Mouse (Mus musculus): ENCODE measurements around the gene Tsc22d4. TPM values are rescaled to one million over a fixed set of nuclear protein-coding genes. Genes with fewer than 3 reads are reported as not detected.
A peak's percentile ranks its signal among the peaks of the same experiment; 100 is the strongest.

Tsc22d4 gene
- polyA plus RNA-seq, 1 experiment from 2014 or later: 134 TPM

DNA sequence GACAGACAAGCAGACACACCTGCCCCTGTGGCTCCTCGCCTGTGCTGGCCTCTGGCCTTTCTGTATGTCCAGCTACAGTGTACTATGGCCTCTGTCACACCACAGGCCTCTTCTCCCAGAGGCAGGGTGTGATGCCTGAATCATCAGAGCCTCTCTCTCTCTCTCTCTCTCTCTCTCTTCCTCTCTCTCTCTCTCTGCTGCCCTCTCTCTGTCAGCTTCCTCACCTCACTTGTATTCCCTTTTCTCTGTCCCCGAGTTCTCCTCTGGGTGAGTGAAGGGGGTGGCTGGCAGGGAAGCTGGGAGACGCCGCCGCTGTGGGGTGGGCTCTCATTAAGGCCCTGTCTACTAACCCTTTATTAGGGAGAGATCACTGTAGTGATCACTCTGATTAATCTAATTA, 7.0 kb upstream of the Tsc22d4 start:
- WGBS: 42% methylated on average over 4 of the region's 5 CpGs
- H3K4me1 ChIP-seq (ENCODE audit: control insufficient read depth, insufficient read depth, low read length): peaks cover 5% of the 10 kb centered on the region; the same call in 1 of the 2 replicates
- H3K9me3 ChIP-seq (ENCODE audit: control insufficient read depth, low read length): no peaks in the 10 kb centered on the region
- H3K4me3 ChIP-seq (ENCODE audit: low read depth, low read length): no peak overlapping the region
- DNase-seq (ENCODE audit: low spot score): no peak
- no peak overlapping the region for H3K27ac ChIP-seq (replicated peaks; ENCODE audit: low read depth, low read length)
- H3K9ac ChIP-seq (ENCODE audit: low read depth, low read length): 0 out of 2 replicates have a peak overlapping the region, but pooled peaks have one; percentile 6
- no peaks in the 10 kb centered on the region for H3K27me3 ChIP-seq (replicated peaks; ENCODE audit: control insufficient read depth, insufficient read depth, low read length)
- no peak overlapping the region for H3K4me2 ChIP-seq (ENCODE audit: low read depth, low read length)
- ATAC-seq (ENCODE audit: low read depth): no peak
- H3K36me3 ChIP-seq (ENCODE audit: control insufficient read depth, insufficient read depth, low read length): peaks cover 39% of the 10 kb centered on the region

DNA sequence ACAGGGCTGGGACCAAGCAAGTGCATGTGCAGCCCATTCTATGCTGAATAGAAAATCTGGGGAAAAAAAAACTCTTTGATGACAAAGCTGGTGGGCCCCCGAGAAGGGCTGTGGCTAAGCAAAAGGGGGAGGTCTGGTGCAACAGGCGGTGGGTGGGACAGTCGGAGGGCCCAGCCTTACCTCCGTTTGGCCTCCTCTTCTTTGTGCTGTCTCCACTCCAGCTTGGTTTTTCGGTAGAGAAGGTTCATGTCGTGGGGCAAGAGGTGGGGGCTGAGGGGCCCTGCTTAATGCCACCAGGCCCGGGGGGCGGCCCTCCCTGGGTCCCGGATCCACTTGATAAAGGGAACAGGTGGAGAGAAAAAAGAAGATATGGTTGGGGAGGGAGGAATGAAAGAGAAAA, 6.1 kb upstream of the Tsc22d4 start:
- Histone ChIP-seq H3K4me3 (ENCODE audit: low read depth, low read length) (peak overlapping the region; percentile 71; the same call in 1 of the 2 replicates), H3K27me3 (replicated peaks; ENCODE audit: control insufficient read depth, insufficient read depth, low read length) (no peaks in the 10 kb centered on the region), H3K36me3 (ENCODE audit: control insufficient read depth, insufficient read depth, low read length) (peaks cover 32% of the 10 kb centered on the region), H3K27ac (replicated peaks; ENCODE audit: low read depth, low read length) (no peak overlapping the region), H3K9ac (ENCODE audit: low read depth, low read length) (peak overlapping the region; percentile 28; the same call in 1 of the 2 replicates), H3K4me2 (ENCODE audit: low read depth, low read length) (peak overlapping the region; percentile 95), H3K9me3 (ENCODE audit: control insufficient read depth, low read length) (no peaks in the 10 kb centered on the region), H3K4me1 (ENCODE audit: control insufficient read depth, insufficient read depth, low read length) (peaks cover 5% of the 10 kb centered on the region; the same call in 1 of the 2 replicates)
- DNase-seq (ENCODE audit: low spot score) (no peak), ATAC-seq (ENCODE audit: low read depth) (no peak)
- 63% methylated on average over 9 of the region's 9 CpGs for WGBS

DNA sequence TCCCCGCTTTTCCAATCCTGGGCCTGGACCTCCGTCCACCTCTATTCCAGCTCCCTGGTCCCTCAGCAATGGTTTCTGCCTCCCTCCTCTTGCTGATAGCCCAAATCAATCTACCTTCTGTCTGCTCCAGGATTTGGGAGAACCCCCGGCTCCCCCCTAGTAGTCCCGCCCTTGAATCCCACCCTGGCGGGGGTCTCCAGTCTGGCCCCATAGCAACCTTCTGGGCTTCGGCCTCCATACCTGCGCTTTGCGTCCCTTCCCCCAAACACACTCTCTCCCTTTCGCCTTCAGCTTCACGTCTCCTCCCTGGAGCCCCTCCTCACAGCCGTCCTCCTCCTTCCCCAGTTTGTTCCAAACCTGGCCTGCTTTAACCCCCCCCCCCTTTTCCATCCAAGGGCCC, 5.0 kb upstream of the Tsc22d4 start:
- Histone ChIP-seq H3K4me3 (ENCODE audit: low read depth, low read length) (peak overlapping the region; percentile 71), H3K36me3 (ENCODE audit: control insufficient read depth, insufficient read depth, low read length) (peaks cover 23% of the 10 kb centered on the region), H3K9me3 (ENCODE audit: control insufficient read depth, low read length) (no peaks in the 10 kb centered on the region), H3K4me1 (ENCODE audit: control insufficient read depth, insufficient read depth, low read length) (peaks cover 12% of the 10 kb centered on the region), H3K27me3 (replicated peaks; ENCODE audit: control insufficient read depth, insufficient read depth, low read length) (no peaks in the 10 kb centered on the region), H3K4me2 (ENCODE audit: low read depth, low read length) (peak overlapping the region; percentile 95), H3K27ac (replicated peaks; ENCODE audit: low read depth, low read length) (peak overlapping the region; percentile 55), H3K9ac (ENCODE audit: low read depth, low read length) (peak overlapping the region; percentile 74)
- ATAC-seq (ENCODE audit: low read depth) (no peak; the same call in 1 of the 2 replicates), DNase-seq (ENCODE audit: low spot score) (no peak)
- 4% methylated on average over 11 of the region's 11 CpGs for WGBS

DNA sequence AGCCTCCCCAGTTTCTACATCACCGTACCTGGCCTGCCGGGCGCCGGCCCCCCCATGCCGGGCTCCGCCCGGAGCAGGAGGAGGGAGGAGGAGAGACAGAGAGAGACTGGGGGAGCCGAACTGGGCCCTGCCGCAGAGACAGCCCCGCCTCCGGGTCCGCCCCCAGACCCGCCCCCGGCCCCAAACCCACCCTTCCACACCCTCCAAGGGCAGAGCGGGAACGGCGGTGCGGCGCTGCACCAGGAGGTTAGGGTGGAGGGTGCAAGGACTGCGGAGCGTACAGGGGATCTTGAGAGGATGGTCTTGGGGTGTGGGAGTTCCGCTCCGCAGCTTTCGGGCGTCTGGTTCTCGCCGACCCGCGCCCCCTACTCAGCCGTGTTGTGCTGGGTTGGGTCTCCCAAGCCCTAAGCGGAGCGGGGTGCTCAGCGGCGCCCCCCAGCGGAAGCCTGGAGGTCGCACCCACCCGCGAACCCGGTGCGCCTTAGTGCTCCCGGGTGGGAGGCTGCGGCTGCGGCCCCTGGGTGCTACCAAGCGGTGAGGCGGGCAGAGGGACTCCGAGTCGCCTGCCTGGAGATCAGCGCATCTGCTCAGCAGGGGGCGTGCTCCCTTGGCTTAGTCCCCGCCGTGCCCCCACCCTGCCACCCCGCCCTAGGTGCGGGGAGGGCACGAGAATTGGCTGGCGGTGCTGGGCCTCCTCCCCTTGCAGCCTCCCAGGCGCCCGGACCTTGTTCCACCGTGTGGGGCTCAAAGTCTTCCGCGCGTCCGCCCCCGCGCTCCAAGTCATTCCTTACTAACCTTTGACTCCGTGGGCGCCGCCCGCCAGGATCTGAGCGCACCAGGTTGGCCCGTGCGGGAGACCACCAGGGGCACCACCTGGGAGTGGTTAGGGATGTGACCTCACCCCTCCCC, 4.3 kb upstream of the Tsc22d4 start, which contains the start of gene Nyap1:
Gene Nyap1, minus strand, starts transcription at position 585 of the 909 bp plus-strand sequence.
- no peaks in the 10 kb centered on the region for H3K9me3 ChIP-seq (ENCODE audit: control insufficient read depth, low read length)
- H3K4me2 ChIP-seq (ENCODE audit: low read depth, low read length): peak within 1 kb of the TSS; percentile 95
- H3K27me3 ChIP-seq (replicated peaks; ENCODE audit: control insufficient read depth, insufficient read depth, low read length): no peaks in the 10 kb centered on the region
- peak within 1 kb of the TSS; percentile 71 for H3K4me3 ChIP-seq (ENCODE audit: low read depth, low read length)
- H3K27ac ChIP-seq (replicated peaks; ENCODE audit: low read depth, low read length): peak within 1 kb of the TSS; percentile 55
- WGBS: 2% methylated on average over 23 of the region's 71 CpGs
- peaks cover 13% of the 10 kb centered on the region for H3K4me1 ChIP-seq (ENCODE audit: control insufficient read depth, insufficient read depth, low read length)
- H3K9ac ChIP-seq (ENCODE audit: low read depth, low read length): peak within 1 kb of the TSS; percentile 74
- peaks cover 16% of the 10 kb centered on the region for H3K36me3 ChIP-seq (ENCODE audit: control insufficient read depth, insufficient read depth, low read length)
- peak; percentile 89 for DNase-seq (ENCODE audit: low spot score)
- ATAC-seq (ENCODE audit: low read depth): peak; percentile 89

GRCm38 (mm10) chr5:137742048-137742447, 3.5 kb upstream of the Tsc22d4 start:
- H3K4me1 ChIP-seq (ENCODE audit: control insufficient read depth, insufficient read depth, low read length): peaks cover 13% of the 10 kb centered on the region
- peak overlapping the region; percentile 71 for H3K4me3 ChIP-seq (ENCODE audit: low read depth, low read length)
- 56% methylated on average over 10 of the region's 10 CpGs for WGBS
- no peak for DNase-seq (ENCODE audit: low spot score)
- no peak for ATAC-seq (ENCODE audit: low read depth)
- H3K27me3 ChIP-seq (replicated peaks; ENCODE audit: control insufficient read depth, insufficient read depth, low read length): no peaks in the 10 kb centered on the region
- no peaks in the 10 kb centered on the region for H3K9me3 ChIP-seq (ENCODE audit: control insufficient read depth, low read length)
- H3K9ac ChIP-seq (ENCODE audit: low read depth, low read length): peak overlapping the region; percentile 74; the same call in 1 of the 2 replicates
- no peak overlapping the region for H3K27ac ChIP-seq (replicated peaks; ENCODE audit: low read depth, low read length)
- H3K36me3 ChIP-seq (ENCODE audit: control insufficient read depth, insufficient read depth, low read length): peaks cover 12% of the 10 kb centered on the region
- H3K4me2 ChIP-seq (ENCODE audit: low read depth, low read length): peak overlapping the region; percentile 95

GRCm38 (mm10) chr5:137742836-137743235, 2.7 kb upstream of the Tsc22d4 start:
- Histone ChIP-seq H3K27ac (replicated peaks; ENCODE audit: low read depth, low read length) (no peak overlapping the region), H3K9me3 (ENCODE audit: control insufficient read depth, low read length) (no peaks in the 10 kb centered on the region), H3K4me1 (ENCODE audit: control insufficient read depth, insufficient read depth, low read length) (peaks cover 17% of the 10 kb centered on the region), H3K27me3 (replicated peaks; ENCODE audit: control insufficient read depth, insufficient read depth, low read length) (no peaks in the 10 kb centered on the region), H3K4me2 (ENCODE audit: low read depth, low read length) (no peak overlapping the region), H3K9ac (ENCODE audit: low read depth, low read length) (no peak overlapping the region), H3K4me3 (ENCODE audit: low read depth, low read length) (no peak overlapping the region), H3K36me3 (ENCODE audit: control insufficient read depth, insufficient read depth, low read length) (peaks cover 4% of the 10 kb centered on the region)
- 87% methylated on average over 6 of the region's 6 CpGs for WGBS
- ATAC-seq (ENCODE audit: low read depth): no peak
- DNase-seq (ENCODE audit: low spot score): no peak

GRCm38 (mm10) chr5:137744197-137744596, 1.3 kb upstream of the Tsc22d4 start:
- Histone ChIP-seq H3K27ac (replicated peaks; ENCODE audit: low read depth, low read length) (no peak overlapping the region), H3K4me2 (ENCODE audit: low read depth, low read length) (no peak overlapping the region), H3K27me3 (replicated peaks; ENCODE audit: control insufficient read depth, insufficient read depth, low read length) (no peaks in the 10 kb centered on the region), H3K36me3 (ENCODE audit: control insufficient read depth, insufficient read depth, low read length) (peaks cover 3% of the 10 kb centered on the region), H3K4me3 (ENCODE audit: low read depth, low read length) (no peak overlapping the region), H3K9me3 (ENCODE audit: control insufficient read depth, low read length) (no peaks in the 10 kb centered on the region), H3K9ac (ENCODE audit: low read depth, low read length) (no peak overlapping the region), H3K4me1 (ENCODE audit: control insufficient read depth, insufficient read depth, low read length) (peaks cover 28% of the 10 kb centered on the region)
- DNase-seq (ENCODE audit: low spot score) (no peak), ATAC-seq (ENCODE audit: low read depth) (no peak)
- 80% methylated on average over 7 of the region's 7 CpGs for WGBS

- Histone ChIP-seq H3K36me3 (ENCODE audit: control insufficient read depth, insufficient read depth, low read length) (peaks cover 16% of the 10 kb centered on the region), H3K27ac (replicated peaks; ENCODE audit: low read depth, low read length) (peak overlapping the region; percentile 95), H3K27me3 (replicated peaks; ENCODE audit: control insufficient read depth, insufficient read depth, low read length) (no peaks in the 10 kb centered on the region), H3K9me3 (ENCODE audit: control insufficient read depth, low read length) (no peaks in the 10 kb centered on the region), H3K4me2 (ENCODE audit: low read depth, low read length) (peak overlapping the region; percentile 96), H3K4me1 (ENCODE audit: control insufficient read depth, insufficient read depth, low read length) (peaks cover 27% of the 10 kb centered on the region), H3K4me3 (ENCODE audit: low read depth, low read length) (peak overlapping the region; percentile 79), H3K9ac (ENCODE audit: low read depth, low read length) (peak overlapping the region; percentile 84)
- peak; percentile 84 for DNase-seq (ENCODE audit: low spot score)
- 0% methylated on average over 13 of the region's 20 CpGs for WGBS
- peak; percentile 37; the same call in 1 of the 2 replicates for ATAC-seq (ENCODE audit: low read depth)
Observed at GRCm38 (mm10) chr5:137746282-137746850, 836 bp downstream of the Tsc22d4 start.
